Mouse (Mus musculus) myocyte (in vitro differentiated cells): Measurements from ENCODE around the gene Kif1c. TPM values are rescaled to one million over a fixed set of nuclear protein-coding genes. Genes with fewer than 3 reads are reported as not detected.
A peak's percentile ranks its signal among the peaks of the same experiment; 100 is the strongest.

Experiments used
- H3K27me3 ChIP-seq: one replicate; pipeline ENCODE4 v1.6.1; 2011; ENCODE audit not compliant: control insufficient read depth, insufficient read depth, insufficient read length
- H3K36me3 ChIP-seq: one replicate; pipeline ENCODE4 v1.6.1; 2011; ENCODE audit not compliant: control insufficient read depth, insufficient read depth
- H3K4me2 ChIP-seq: one replicate; pipeline ENCODE4 v1.6.1; 2011; ENCODE audit warnings: low read depth, control low read depth
- H3K4me3 ChIP-seq: one replicate; pipeline ENCODE4 v1.5.1; 2011; ENCODE audit warnings: mild to moderate bottlenecking, control low read depth, moderate library complexity
- H3K79me2 ChIP-seq: one replicate; pipeline ENCODE4 v1.6.1; 2011; ENCODE audit not compliant: control insufficient read depth, insufficient read depth
- H3ac ChIP-seq: one replicate; pipeline ENCODE4 v1.6.1; 2011; ENCODE audit not compliant: control insufficient read depth, insufficient read length
- CEBPB ChIP-seq: IDR thresholded peaks from 2 replicates; pipeline ENCODE4 v1.6.1; 2011; ENCODE audit warnings: mild to moderate bottlenecking, moderate library complexity; ENCODE audit not compliant: poor library complexity, insufficient read depth, severe bottlenecking
- E2F4 ChIP-seq: IDR thresholded peaks from one replicate; pipeline ENCODE4 v1.6.1; 2011; ENCODE audit warnings: mild to moderate bottlenecking, control low read depth, moderate library complexity; ENCODE audit not compliant: insufficient read depth
- MAX ChIP-seq: IDR thresholded peaks from one replicate; pipeline ENCODE4 v1.6.1; 2011; ENCODE audit warnings: low read depth, mild to moderate bottlenecking, control low read depth
- MYOD1 ChIP-seq, 3 experiments: IDR thresholded peaks; one replicate each; pipeline ENCODE4 v1.6.1; 2011; ENCODE audit warnings: control low read depth in 2 of 3, low read depth in 2 of 3, mild to moderate bottlenecking in 2 of 3, moderate library complexity in 1 of 3; ENCODE audit not compliant: insufficient read length in 2 of 3, control insufficient read depth in 1 of 3
- MYOG ChIP-seq, 3 experiments: IDR thresholded peaks; one replicate each; pipeline ENCODE4 v1.6.1; 2011; ENCODE audit warnings: control low read depth in 2 of 3, low read depth in 2 of 3, mild to moderate bottlenecking in 2 of 3; ENCODE audit not compliant: insufficient read length in 2 of 3, control insufficient read depth in 1 of 3, insufficient read depth in 1 of 3
- POLR2A ChIP-seq: IDR thresholded peaks from one replicate; pipeline ENCODE4 v1.6.1; 2011; ENCODE audit warnings: low read depth, mild to moderate bottlenecking, control low read depth, moderate library complexity; ENCODE audit not compliant: insufficient read length
- POLR2AphosphoS2 ChIP-seq: IDR thresholded peaks from one replicate; pipeline ENCODE4 v1.6.1; 2011; ENCODE audit warnings: low read depth, control low read depth; ENCODE audit not compliant: insufficient read length
- REST ChIP-seq: IDR thresholded peaks from one replicate; pipeline ENCODE4 v1.6.1; 2011; ENCODE audit warnings: mild to moderate bottlenecking, control low read depth, moderate library complexity; ENCODE audit not compliant: insufficient read depth, insufficient read length
- SRF ChIP-seq: IDR thresholded peaks from one replicate; pipeline ENCODE4 v1.6.1; 2011; ENCODE audit warnings: low read depth; ENCODE audit not compliant: control insufficient read depth, insufficient read length
- TCF12 ChIP-seq: IDR thresholded peaks from one replicate; pipeline ENCODE4 v1.6.1; 2011; ENCODE audit warnings: mild to moderate bottlenecking, control low read depth; ENCODE audit not compliant: poor library complexity, insufficient read depth, severe bottlenecking
- TCF3 ChIP-seq: IDR thresholded peaks from one replicate; pipeline ENCODE4 v1.6.1; 2011; ENCODE audit warnings: low read depth, control low read depth; ENCODE audit not compliant: insufficient read length
- USF1 ChIP-seq: IDR thresholded peaks from one replicate; pipeline ENCODE4 v1.6.1; 2011; ENCODE audit warnings: low read depth, mild to moderate bottlenecking, control low read depth, moderate library complexity
- polyA plus RNA-seq: library from polyadenylated mRNA; unstranded; fragments of >200 nt; fragmentation: generic; extraction: Trizol; gene quantifications from one replicate; pipeline ENCODE4 v1.2.1, GENCODE M21; 2012; ENCODE audit warnings: missing spikeins

Kif1c gene
- polyA plus RNA-seq, result 96.3 TPM

DNA sequence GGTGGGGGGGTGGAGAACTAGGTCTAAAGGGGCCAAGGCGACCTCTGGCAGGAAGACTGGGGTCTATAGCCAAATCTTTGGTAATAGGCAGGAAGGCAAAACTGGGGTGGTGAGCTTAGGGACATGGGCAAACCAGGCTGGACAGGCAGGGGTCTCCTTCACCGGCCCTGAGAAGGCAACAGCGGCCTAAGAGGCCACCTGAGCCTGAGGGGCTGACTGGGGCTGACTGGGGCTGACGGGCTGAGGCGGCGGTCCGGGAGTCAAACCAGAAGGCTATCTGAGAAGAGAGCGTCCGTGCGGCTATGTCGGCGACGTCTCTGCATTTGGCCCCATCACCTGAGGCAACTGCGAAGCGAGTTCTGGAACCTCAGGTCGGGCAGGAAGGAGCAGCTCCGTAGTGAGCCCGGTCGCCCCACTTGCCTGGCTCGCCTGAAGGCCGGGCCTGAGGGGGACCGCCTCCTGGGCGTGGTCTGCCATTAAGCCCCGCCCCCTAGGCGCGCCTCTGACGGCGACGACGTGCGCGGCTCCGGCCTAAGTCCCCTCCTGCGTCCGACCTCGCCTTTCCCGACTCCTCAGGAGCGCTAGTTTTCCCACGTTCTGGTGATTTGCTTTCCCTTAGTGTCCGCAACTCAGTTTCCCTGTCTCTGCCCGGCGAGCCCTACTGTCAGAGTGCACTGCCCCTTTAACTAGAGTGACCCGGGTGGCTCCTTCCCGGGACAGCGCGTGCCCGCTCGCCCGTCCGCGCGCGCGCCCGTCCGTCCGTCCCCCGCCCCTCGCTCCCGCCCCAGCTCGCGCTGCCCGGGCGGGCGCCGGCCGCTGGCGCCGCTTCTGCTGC lies at the start of gene Kif1c, which contains the start of gene Inca1:
TSS of gene Kif1c (plus strand) at position 827 of the 835 bp plus-strand sequence.
TSS of gene Inca1 (minus strand) at position 434 of the 835 bp plus-strand sequence.
- TF ChIP-seq E2F4 (no peak), POLR2A (peak; percentile 86), MYOG (IDR thresholded peaks at IDR 0.05; ENCODE audit: control insufficient read depth in 1 of 3, insufficient read depth in 1 of 3, insufficient read length in 2 of 3, low read depth in 2 of 3) (no peak), POLR2AphosphoS2 (peak; percentile 98)
- Histone ChIP-seq H3K4me2 (peak within 1 kb of the TSS; percentile 96), H3K27me3 (no peaks in the 10 kb centered on the region), H3K36me3 (peaks cover 18% of the 10 kb centered on the region), H3K79me2 (peaks cover 28% of the 10 kb centered on the region), H3ac (peak within 1 kb of the TSS; percentile 92), H3K4me3 (peak within 1 kb of the TSS; percentile 96)

DNA sequence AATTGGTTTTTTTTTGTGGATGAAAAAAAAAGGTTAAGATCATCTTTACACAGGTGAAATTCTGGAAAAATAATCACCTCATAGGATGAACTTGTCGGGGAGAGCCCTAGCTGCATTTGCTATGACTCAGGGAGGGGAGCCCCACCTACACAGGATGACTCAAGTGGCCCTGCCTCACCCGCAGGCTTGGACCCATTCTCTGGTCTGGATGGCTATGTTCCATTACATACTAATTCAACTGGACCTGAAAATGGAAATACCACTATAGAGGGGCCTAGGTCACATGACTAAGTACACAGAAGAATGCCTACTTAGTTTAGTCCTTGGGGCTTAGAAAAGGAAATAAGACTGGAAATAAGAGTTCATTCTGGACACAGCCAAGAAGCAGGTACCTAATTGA lies 49.0 kb upstream of the Kif1c start:
- Histone ChIP-seq H3K4me3 (peak overlapping the region; percentile 94), H3K4me2 (peak overlapping the region; percentile 99), H3K79me2 (peaks cover 51% of the 10 kb centered on the region), H3K36me3 (peaks cover 36% of the 10 kb centered on the region), H3ac (no peak overlapping the region), H3K27me3 (no peaks in the 10 kb centered on the region)
- peak; percentile 73 for TF ChIP-seq POLR2AphosphoS2
- no peak for TF ChIP-seq POLR2A
- TF ChIP-seq CEBPB, result no peak
- TF ChIP-seq E2F4, result no peak
- TF ChIP-seq USF1, result peak; percentile 85
- TF ChIP-seq MYOD1 (IDR thresholded peaks at IDR 0.05; ENCODE audit: control insufficient read depth in 1 of 3, insufficient read length in 2 of 3, low read depth in 2 of 3), result peak in 1 of 3 experiments; percentile 19
- no peak for TF ChIP-seq REST
- no peak for TF ChIP-seq MAX
- TF ChIP-seq SRF, result no peak
- TF ChIP-seq TCF3, result no peak
- TF ChIP-seq TCF12, result no peak
- no peak for TF ChIP-seq MYOG (IDR thresholded peaks at IDR 0.05; ENCODE audit: control insufficient read depth in 1 of 3, insufficient read depth in 1 of 3, insufficient read length in 2 of 3, low read depth in 2 of 3)

- Histone ChIP-seq H3ac (no peak overlapping the region), H3K79me2 (peaks cover 51% of the 10 kb centered on the region), H3K36me3 (peaks cover 36% of the 10 kb centered on the region), H3K4me3 (peak overlapping the region; percentile 94), H3K4me2 (peak overlapping the region; percentile 99), H3K27me3 (no peaks in the 10 kb centered on the region)
- TF ChIP-seq POLR2AphosphoS2, result peak; percentile 81
- TF ChIP-seq TCF12, result peak; percentile 88
- TF ChIP-seq POLR2A, result peak; percentile 14
- peak; percentile 85 to 95 (median 93) for TF ChIP-seq MYOD1 (IDR thresholded peaks at IDR 0.05; ENCODE audit: control insufficient read depth in 1 of 3, insufficient read length in 2 of 3, low read depth in 2 of 3)
- peak; percentile 52 to 90 (median 68) for TF ChIP-seq MYOG (IDR thresholded peaks at IDR 0.05; ENCODE audit: control insufficient read depth in 1 of 3, insufficient read depth in 1 of 3, insufficient read length in 2 of 3, low read depth in 2 of 3)
- peak; percentile 80 for TF ChIP-seq TCF3
- TF ChIP-seq SRF, result no peak
- TF ChIP-seq MAX, result no peak
Observed at GRCm38 (mm10) chr11:70652029-70652883, 48.1 kb upstream of the Kif1c start.

DNA sequence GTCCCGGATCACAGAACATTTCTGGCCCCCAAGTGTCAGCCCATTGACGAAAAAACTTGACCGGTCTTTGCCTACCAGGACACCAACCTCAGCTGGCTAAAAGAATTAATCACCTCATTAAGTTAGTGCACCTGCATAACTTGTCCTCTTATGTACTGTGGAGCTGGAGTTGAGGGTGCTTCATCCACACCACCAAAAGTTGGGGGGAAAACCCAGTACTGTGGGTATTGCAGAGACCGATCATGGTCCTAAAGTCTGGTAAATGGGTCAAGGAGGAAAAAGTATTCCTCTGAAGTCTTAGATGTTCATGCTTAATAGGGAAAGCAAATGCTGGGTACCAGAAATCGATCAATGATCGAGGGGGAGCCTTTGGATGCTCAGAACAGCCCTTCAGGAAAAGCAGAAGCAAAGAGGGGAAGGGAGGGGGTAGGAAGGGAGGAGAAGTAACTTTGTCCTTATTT lies 47.4 kb upstream of the Kif1c start:
- Histone ChIP-seq H3K27me3 (no peaks in the 10 kb centered on the region), H3K36me3 (peaks cover 36% of the 10 kb centered on the region), H3K4me2 (peak overlapping the region; percentile 99), H3K79me2 (peaks cover 58% of the 10 kb centered on the region), H3ac (peak overlapping the region; percentile 88), H3K4me3 (peak overlapping the region; percentile 94)
- TF ChIP-seq POLR2AphosphoS2 (peak; percentile 6), USF1 (no peak)
